Mouse (Mus musculus) bone marrow, adult 2 months (tissue): ENCODE data around the gene Atg2a.

Experiments
- CTCF ChIP-seq: fragments of 200-500 bp; IDR thresholded peaks from 2 replicates; pipeline ENCODE4 v1.5.1; 2011; ENCODE audit warnings: low read length, control low read depth; ENCODE audit not compliant: control insufficient read depth, insufficient read depth
- POLR2A ChIP-seq: fragments of 200-500 bp; IDR thresholded peaks from 2 replicates; pipeline ENCODE4 v1.6.1; 2011; ENCODE audit warnings: low read depth, mild to moderate bottlenecking, control low read depth, low read length, borderline replicate concordance; ENCODE audit not compliant: control insufficient read depth

DNA sequence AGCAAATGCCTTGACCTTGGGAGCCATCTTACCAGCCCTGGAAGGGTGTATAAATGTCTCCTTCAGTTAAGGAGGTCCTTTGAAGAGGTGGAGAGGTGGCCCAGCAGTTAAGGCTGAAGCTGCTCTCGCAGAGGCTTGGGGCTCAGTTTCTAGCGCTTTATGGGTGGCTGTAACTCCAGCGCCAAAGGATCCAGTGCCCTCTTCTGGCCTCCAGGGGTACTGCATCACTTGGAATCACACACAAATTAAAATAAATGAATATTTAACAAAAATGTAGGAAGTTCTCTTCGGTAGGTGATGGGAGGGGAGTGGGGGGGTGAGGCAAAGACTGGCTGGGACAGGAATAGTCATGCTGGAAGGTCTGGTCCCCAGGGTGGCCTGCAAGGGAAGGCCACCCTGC is 19.5 kb downstream of the Atg2a start:
- TF ChIP-seq CTCF (no peak), POLR2A (no peak)
